Mouse (Mus musculus) megakaryocyte-erythroid progenitor cell, adult 5-6 weeks (primary cell): Measurements from ENCODE around the gene Gm21083. TPM values are rescaled to one million over a fixed set of nuclear protein-coding genes. Genes with fewer than 3 reads are reported as not detected.
"Not testable (repeated sequence)": the region's sequence is repeated elsewhere in the genome, so short reads cannot be mapped to it uniquely, and the experiment has no call there.

Experiments
- ATAC-seq: replicated peaks from 2 replicates; pipeline ENCODE4 v1.8.0; 2016; ENCODE audit warnings: mild to moderate bottlenecking, inconsistent platforms; ENCODE audit not compliant: severe bottlenecking, poor library complexity, low FRiP score, low TSS enrichment
- total RNA-seq, 2 experiments: library from RNA; stranded (forward) in 1 of 2; stranded (reverse) in 1 of 2; fragments of 200-1000, 215-1000 nt in 1 of 2; fragments of >200 nt in 1 of 2; fragmentation: Nextera tagmentation in 1 of 2; gene quantifications; 2 replicates each; pipeline ENCODE4 v1.2.3; 2014 to 2017

Gene Gm21083
- total RNA-seq, 2 experiments from 2014 or later = not detected

GRCm38 (mm10) chr5:15616195-15616594, 39.1 kb downstream of the Gm21083 start:
- ATAC-seq = not testable (repeated sequence)

GRCm38 (mm10) chr5:15618764-15619163, 41.6 kb downstream of the Gm21083 start, which contains the start of gene Speer4d:
TSS of gene Speer4d (plus strand) at chr5:15619064.
- not testable (repeated sequence) for ATAC-seq

- not testable (repeated sequence) for ATAC-seq
Measured at GRCm38 (mm10) chr5:15628136-15628535, 51.0 kb downstream of the Gm21083 start.

GRCm38 (mm10) chr5:15630068-15630467, 52.9 kb downstream of the Gm21083 start:
- not testable (repeated sequence) for ATAC-seq

Other genes starting within 250 kb of the Gm21083 start
- gene Gm21149, start 100.8 kb upstream of the Gm21083 start, total RNA-seq (2014; fragmentation: Nextera tagmentation) = not detected in 2 replicates
- not detected in 2 replicates for gene Gm21149, start 100.8 kb upstream of the Gm21083 start, total RNA-seq (2017)
- not detected in 2 replicates for gene Gm21190, start 48.1 kb upstream of the Gm21083 start, total RNA-seq (2014; fragmentation: Nextera tagmentation)
- gene Gm21190, start 48.1 kb upstream of the Gm21083 start, total RNA-seq (2017) = not detected in 2 replicates
- gene Speer4d, start 41.7 kb downstream of the Gm21083 start, total RNA-seq (2014; fragmentation: Nextera tagmentation) = not detected in 2 replicates
- not detected in 2 replicates for gene Speer4d, start 41.7 kb downstream of the Gm21083 start, total RNA-seq (2017)
- not detected in 2 replicates for gene 4930572O03Rik, start 79.7 kb downstream of the Gm21083 start, total RNA-seq (2014; fragmentation: Nextera tagmentation)
- not detected in 2 replicates for gene 4930572O03Rik, start 79.7 kb downstream of the Gm21083 start, total RNA-seq (2017)
- not detected in 2 replicates for gene Speer4c, start 136.9 kb downstream of the Gm21083 start, total RNA-seq (2014; fragmentation: Nextera tagmentation)
- gene Speer4c, start 136.9 kb downstream of the Gm21083 start, total RNA-seq (2017) = not detected in 2 replicates